20 mouse cellular contexts compared by ENCODE assay signal in genomic region chr5:113270043-113270442, GRCm38 (mm10). TPM values are rescaled to one million over a fixed set of nuclear protein-coding genes. Genes with fewer than 3 reads are reported as not detected.
DNase-seq lines count a peak whose midpoint lies in the region; ATAC-seq and TF ChIP-seq lines count a peak whose summit lies in the region.
"Had no signal": no experiment of that assay in that cellular context is flagged by ENCODE, and none has a peak within 500 bp of the region (broad histone marks: within the 10 kb centered on the region; RNA-seq: fewer than 3 reads in every experiment).

No protein-coding gene starts in this region.

- no peak overlapping the region for H3K4me3 ChIP-seq in hindbrain, embryonic 11.5 days (ENCODE audit: low read depth, low read length)
- H3K4me3 ChIP-seq in hindbrain, embryonic 13.5 days: no peak overlapping the region
- no peak overlapping the region for H3K4me3 ChIP-seq in liver, embryonic 14.5 days (ENCODE audit: insufficient read depth in 1 of 2, low read depth in 2 of 2, low read length in 2 of 2)
- no peak overlapping the region for H3K4me3 ChIP-seq in liver, embryonic 11.5 days (ENCODE audit: low read depth, low read length)
- H3K4me3 ChIP-seq in testis, adult 2 months (ENCODE audit: control insufficient read depth, low read depth, low read length): no peak overlapping the region
- H3K4me3 ChIP-seq: embryonic facial prominence, embryonic 10.5 days; liver, embryonic 15.5 days; stomach, embryonic 15.5 days had no signal

- DNase-seq in hindbrain, embryonic 11.5 days (ENCODE audit: low spot score): peak; percentile 27
- no peak for DNase-seq in liver, embryonic 14.5 days (ENCODE audit: low read depth in 3 of 3, low spot score in 3 of 3)
- no peak for DNase-seq in liver, embryonic 11.5 days (ENCODE audit: low spot score)
- no peak for DNase-seq in testis, postnatal 14 days (ENCODE audit: low spot score)
- no peak for DNase-seq in adrenal gland, postnatal 10 days
- DNase-seq: B cell, adult 2 months; gastrocnemius, postnatal 14 days; heart, postnatal 4 days; kidney, adult 9 months; thymus, postnatal 4 days had no signal

- TF ChIP-seq CTCF in liver, embryonic 14.5 days (IDR thresholded peaks at IDR 0.05; ENCODE audit: low read depth): peak; percentile 52
- TF ChIP-seq CTCF in testis, adult 2 months (IDR thresholded peaks at IDR 0.05; ENCODE audit: control insufficient read depth, insufficient read depth, insufficient replicate concordance, low read depth, low read length): peak; percentile 62; the same call in 1 of the 2 replicates

- no peak overlapping the region for H3K9ac ChIP-seq in hindbrain, embryonic 11.5 days (ENCODE audit: low read depth, low read length)
- H3K9ac ChIP-seq in hindbrain, embryonic 13.5 days: no peak overlapping the region
- no peak overlapping the region for H3K9ac ChIP-seq in liver, embryonic 14.5 days (replicated peaks)
- H3K9ac ChIP-seq in liver, embryonic 11.5 days (ENCODE audit: low read depth, low read length): no peak overlapping the region
- H3K9ac ChIP-seq: liver, embryonic 15.5 days; stomach, embryonic 15.5 days had no signal

- no peaks in the 10 kb centered on the region; the same call in 1 of the 2 replicates for H3K36me3 ChIP-seq in hindbrain, embryonic 11.5 days (ENCODE audit: control insufficient read depth, insufficient read depth, low read length)
- H3K36me3 ChIP-seq in hindbrain, embryonic 13.5 days: peaks cover 63% of the 10 kb centered on the region
- H3K36me3 ChIP-seq in liver, embryonic 14.5 days (replicated peaks; ENCODE audit: control insufficient read depth, insufficient read depth, low read depth): no peaks in the 10 kb centered on the region
- H3K36me3 ChIP-seq in liver, embryonic 11.5 days (ENCODE audit: control insufficient read depth, insufficient read depth, low read length): 0 out of 2 replicates have a peak, but pooled peaks cover under 1% of the 10 kb centered on the region
- no peaks in the 10 kb centered on the region for H3K36me3 ChIP-seq in testis, adult 2 months (ENCODE audit: control insufficient read depth, insufficient read depth, low read length)
- H3K36me3 ChIP-seq: stomach, embryonic 15.5 days had no signal

- no peaks in the 10 kb centered on the region for H3K4me1 ChIP-seq in hindbrain, embryonic 11.5 days (replicated peaks; ENCODE audit: control insufficient read depth, insufficient read depth, low read length)
- H3K4me1 ChIP-seq in hindbrain, embryonic 13.5 days (replicated peaks): no peaks in the 10 kb centered on the region
- no peaks in the 10 kb centered on the region for H3K4me1 ChIP-seq in liver, embryonic 14.5 days (replicated peaks; ENCODE audit: control insufficient read depth in 2 of 2, insufficient read depth in 2 of 2, low read length in 1 of 2)
- no peaks in the 10 kb centered on the region for H3K4me1 ChIP-seq in liver, embryonic 11.5 days (replicated peaks; ENCODE audit: control insufficient read depth, insufficient read depth, low read length)
- no peaks in the 10 kb centered on the region; the same call in 1 of the 2 replicates for H3K4me1 ChIP-seq in testis, adult 2 months (ENCODE audit: control insufficient read depth, insufficient read depth, low read length)
- H3K4me1 ChIP-seq: stomach, embryonic 15.5 days had no signal

- no peak for TF ChIP-seq POLR2A in testis, adult 2 months (IDR thresholded peaks at IDR 0.05; ENCODE audit: control insufficient read depth, low read depth, low read length)

- TF ChIP-seq EP300 in liver, embryonic 14.5 days (IDR thresholded peaks at IDR 0.05; ENCODE audit: low read depth): no peak

- ATAC-seq in hindbrain, embryonic 11.5 days (ENCODE audit: low FRiP score): no peak
- no peak for ATAC-seq in hindbrain, embryonic 13.5 days (ENCODE audit: low FRiP score)
- no peak for ATAC-seq in liver, embryonic 14.5 days (ENCODE audit: insufficient read depth)
- ATAC-seq in liver, embryonic 11.5 days (replicated peaks; ENCODE audit: low FRiP score): no peak
- ATAC-seq: Patski had no signal

- 70% methylated on average over 3 of the region's 3 CpGs for WGBS in hindbrain, embryonic 11.5 days
- WGBS in hindbrain, embryonic 13.5 days: 81% methylated on average over 3 of the region's 3 CpGs
- WGBS in liver, embryonic 14.5 days (ENCODE audit: insufficient replicate concordance): 51% methylated on average over 3 of the region's 3 CpGs
- 63% methylated on average over 3 of the region's 3 CpGs for WGBS in liver, embryonic 11.5 days

- H3K4me2 ChIP-seq in hindbrain, embryonic 11.5 days (replicated peaks; ENCODE audit: low read depth, low read length): no peak overlapping the region
- H3K4me2 ChIP-seq in hindbrain, embryonic 13.5 days: no peak overlapping the region
- H3K4me2 ChIP-seq in liver, embryonic 14.5 days (ENCODE audit: low read depth): no peak overlapping the region
- H3K4me2 ChIP-seq in liver, embryonic 11.5 days: no peak overlapping the region
- H3K4me2 ChIP-seq: heart, embryonic 11.5 days; liver, embryonic 15.5 days; stomach, embryonic 15.5 days had no signal

- no peak overlapping the region for H3K27ac ChIP-seq in hindbrain, embryonic 11.5 days (ENCODE audit: low read depth, low read length)
- H3K27ac ChIP-seq in hindbrain, embryonic 13.5 days: no peak overlapping the region
- H3K27ac ChIP-seq in liver, embryonic 14.5 days: no peak overlapping the region
- no peak overlapping the region for H3K27ac ChIP-seq in liver, embryonic 11.5 days (ENCODE audit: low read depth, low read length)
- H3K27ac ChIP-seq in testis, adult 2 months (ENCODE audit: control insufficient read depth, insufficient read depth, low read depth, low read length): no peak overlapping the region
- H3K27ac ChIP-seq: embryonic facial prominence, embryonic 10.5 days; liver, embryonic 15.5 days; stomach, embryonic 15.5 days had no signal

- no peaks in the 10 kb centered on the region for H3K27me3 ChIP-seq in hindbrain, embryonic 11.5 days (ENCODE audit: control insufficient read depth, insufficient read depth, low read length)
- H3K27me3 ChIP-seq in hindbrain, embryonic 13.5 days: no peaks in the 10 kb centered on the region
- H3K27me3 ChIP-seq in liver, embryonic 14.5 days (ENCODE audit: control insufficient read depth, insufficient read depth, low read length): no peaks in the 10 kb centered on the region
- H3K27me3 ChIP-seq in liver, embryonic 11.5 days (replicated peaks; ENCODE audit: control insufficient read depth, insufficient read depth, low read length): no peaks in the 10 kb centered on the region
- no peaks in the 10 kb centered on the region for H3K27me3 ChIP-seq in testis, adult 2 months (ENCODE audit: control insufficient read depth, insufficient read depth, low read length)
- H3K27me3 ChIP-seq: liver, embryonic 15.5 days; Patski; stomach, embryonic 15.5 days had no signal

- no peaks in the 10 kb centered on the region for H3K9me3 ChIP-seq in hindbrain, embryonic 11.5 days (ENCODE audit: control insufficient read depth, low read length)
- no peaks in the 10 kb centered on the region for H3K9me3 ChIP-seq in hindbrain, embryonic 13.5 days
- H3K9me3 ChIP-seq in liver, embryonic 14.5 days (ENCODE audit: control insufficient read depth, low read length): no peaks in the 10 kb centered on the region
- no peaks in the 10 kb centered on the region for H3K9me3 ChIP-seq in liver, embryonic 11.5 days (ENCODE audit: control insufficient read depth, low read length)
- H3K9me3 ChIP-seq: embryonic facial prominence, embryonic 10.5 days; liver, embryonic 15.5 days; stomach, embryonic 15.5 days had no signal

RNA-seq across cellular contexts. Expression of gene Sgsm1, which starts 40.5 kb away (rescaled TPM):
- 8.5 and 10.5 TPM in 2 replicates for polyA plus RNA-seq in hindbrain, embryonic 11.5 days (2014; fragmentation: Nextera tagmentation; extraction: Ambion mirVana)
- polyA plus RNA-seq in hindbrain, embryonic 13.5 days (2015; fragmentation: Nextera tagmentation; extraction: Ambion mirVana): 14.2 and 14.5 TPM in 2 replicates
- polyA plus RNA-seq in liver, embryonic 14.5 days (2012; rRNA removed): 1.4 and 1.5 TPM in 2 replicates
- polyA plus RNA-seq in liver, embryonic 14.5 days (2014; fragmentation: Nextera tagmentation; extraction: Ambion mirVana): 0.86 and 1.4 TPM in 2 replicates
- 4.9 TPM in 2 replicates for polyA plus RNA-seq in liver, embryonic 11.5 days (2014; fragmentation: Nextera tagmentation; extraction: Ambion mirVana)
- polyA plus RNA-seq in testis, adult 2 months (2012; rRNA removed): 1.8 and 2.2 TPM in 2 replicates
- total RNA-seq in adrenal gland, postnatal 10 days (2021): 10 to 100 TPM in 1 of 2 experiments, 1 to 10 TPM in 1; 9.0 to 10.5 TPM

RNA-seq across cellular contexts. Expression of gene Tmem211, which starts 43.3 kb away (rescaled TPM):
- polyA plus RNA-seq in hindbrain, embryonic 11.5 days (2014; fragmentation: Nextera tagmentation; extraction: Ambion mirVana): 0.08 TPM in 1 of 2 replicates, not detected in the other
- not detected in 2 replicates for polyA plus RNA-seq in hindbrain, embryonic 13.5 days (2015; fragmentation: Nextera tagmentation; extraction: Ambion mirVana)
- polyA plus RNA-seq in liver, embryonic 14.5 days (2012; rRNA removed): not detected in 2 replicates
- not detected in 2 replicates for polyA plus RNA-seq in liver, embryonic 14.5 days (2014; fragmentation: Nextera tagmentation; extraction: Ambion mirVana)
- polyA plus RNA-seq in liver, embryonic 11.5 days (2014; fragmentation: Nextera tagmentation; extraction: Ambion mirVana): 0.09 TPM in 1 of 2 replicates, not detected in the other
- polyA plus RNA-seq in testis, adult 2 months (2012; rRNA removed): not detected in 2 replicates
- not detected for total RNA-seq in adrenal gland, postnatal 10 days (2021)
- total RNA-seq: adrenal gland, adult 18-20 months; gastrocnemius, postnatal 14 days; heart, postnatal 4 days; layer of hippocampus, adult 18-20 months had no signal
- polyA plus RNA-seq: heart, embryonic 11.5 days; liver, embryonic 15.5 days; Patski; small intestine, adult 2 months had no signal

RNA-seq across cellular contexts. Expression of gene 2900026A02Rik, which starts 49.0 kb away (rescaled TPM):
- 1.2 and 1.5 TPM in 2 replicates for polyA plus RNA-seq in hindbrain, embryonic 11.5 days (2014; fragmentation: Nextera tagmentation; extraction: Ambion mirVana)
- 2.4 and 2.7 TPM in 2 replicates for polyA plus RNA-seq in hindbrain, embryonic 13.5 days (2015; fragmentation: Nextera tagmentation; extraction: Ambion mirVana)
- 1.1 and 1.2 TPM in 2 replicates for polyA plus RNA-seq in liver, embryonic 14.5 days (2012; rRNA removed)
- 0.63 and 0.68 TPM in 2 replicates for polyA plus RNA-seq in liver, embryonic 14.5 days (2014; fragmentation: Nextera tagmentation; extraction: Ambion mirVana)
- polyA plus RNA-seq in liver, embryonic 11.5 days (2014; fragmentation: Nextera tagmentation; extraction: Ambion mirVana): 1.8 and 2.2 TPM in 2 replicates
- 2.1 and 2.2 TPM in 2 replicates for polyA plus RNA-seq in testis, adult 2 months (2012; rRNA removed)
- total RNA-seq in adrenal gland, postnatal 10 days (2021): 10 to 100 TPM; 23.0 to 23.1 TPM
